Mouse (Mus musculus) liver, embryonic 12.5 days (tissue): ENCODE measurements around the gene Gsg1. TPM values are rescaled to one million over a fixed set of nuclear protein-coding genes. Genes with fewer than 3 reads are reported as not detected.

Experiments used
- ATAC-seq: fragments of 200-750 bp; cut with Nextera tagmentation; 2 replicates; pipeline ENCODE4 v1.8.0; 2017; ENCODE audit warnings: moderate number of reproducible peaks, mild to moderate bottlenecking, moderate library complexity
- H3K27ac ChIP-seq: fragments of 300-500 bp; sonication (generic); 2 replicates; pipeline ENCODE4 v1.5.1; 2016; ENCODE audit warnings: mild to moderate bottlenecking
- H3K27me3 ChIP-seq: fragments of 300-500 bp; sonication (generic); replicated peaks from 2 replicates; pipeline ENCODE4 v1.6.1; 2016; ENCODE audit warnings: mild to moderate bottlenecking, moderate library complexity
- H3K36me3 ChIP-seq: fragments of 300-500 bp; sonication (generic); 2 replicates; pipeline ENCODE4 v1.6.1; 2016; ENCODE audit warnings: mild to moderate bottlenecking, moderate library complexity
- H3K4me1 ChIP-seq: fragments of 300-500 bp; sonication (generic); 2 replicates; pipeline ENCODE4 v1.6.1; 2016
- H3K4me2 ChIP-seq: fragments of 300-500 bp; sonication (generic); 2 replicates; pipeline ENCODE4 v1.6.1; 2016; ENCODE audit warnings: mild to moderate bottlenecking, moderate library complexity
- H3K4me3 ChIP-seq: fragments of 300-500 bp; sonication (generic); 2 replicates; pipeline ENCODE4 v1.5.1; 2016; ENCODE audit warnings: mild to moderate bottlenecking, moderate library complexity
- H3K9ac ChIP-seq: fragments of 300-500 bp; sonication (generic); 2 replicates; pipeline ENCODE4 v1.6.1; 2016; ENCODE audit warnings: mild to moderate bottlenecking, moderate library complexity
- H3K9me3 ChIP-seq: fragments of 300-500 bp; sonication (generic); replicated peaks from 2 replicates; pipeline ENCODE4 v1.6.1; 2016; ENCODE audit warnings: mild to moderate bottlenecking, moderate library complexity
- WGBS: fragments of 180-500 bp; shearing (Covaris S2); methylation state at CpG from one replicate; pipeline ENCODE4 v1.1.7; 2016; ENCODE audit not compliant: insufficient replicate concordance; 5-methylcytosine and 5-hydroxymethylcytosine counted together
- polyA plus RNA-seq: library from polyadenylated mRNA; unstranded; fragments of >200 nt; fragmentation: Nextera tagmentation; extraction: Ambion mirVana; gene quantifications from 2 replicates; pipeline ENCODE4 v1.2.1, GENCODE M21; 2016

Gene Gsg1
- polyA plus RNA-seq, 1 experiment from 2014 or later, result 0.10 TPM

- peaks cover 4% of the 10 kb centered on the region; the same call in 1 of the 2 replicates for H3K27me3 ChIP-seq
- ATAC-seq, result peak; percentile 49; the same call in 1 of the 2 replicates
- no peak overlapping the region for H3K9ac ChIP-seq
- H3K4me1 ChIP-seq, result no peaks in the 10 kb centered on the region
- H3K9me3 ChIP-seq, result no peaks in the 10 kb centered on the region
- 46% methylated on average over 6 of the region's 6 CpGs for WGBS
- no peak overlapping the region for H3K4me2 ChIP-seq
- H3K4me3 ChIP-seq, result no peak overlapping the region
- no peak overlapping the region for H3K27ac ChIP-seq
- H3K36me3 ChIP-seq, result no peaks in the 10 kb centered on the region
Measured at GRCm38 (mm10) chr6:135276474-135277295, 22.5 kb upstream of the Gsg1 start.

GRCm38 (mm10) chr6:135275231-135275630 is 21.1 kb upstream of the Gsg1 start:
- Histone ChIP-seq H3K9ac (no peak overlapping the region), H3K4me3 (no peak overlapping the region), H3K27me3 (peaks cover 6% of the 10 kb centered on the region; the same call in 1 of the 2 replicates), H3K36me3 (no peaks in the 10 kb centered on the region), H3K4me1 (no peaks in the 10 kb centered on the region), H3K4me2 (no peak overlapping the region), H3K9me3 (no peaks in the 10 kb centered on the region), H3K27ac (no peak overlapping the region)
- WGBS, result 51% methylated on average over 4 of the region's 4 CpGs
- ATAC-seq, result no peak

GRCm38 (mm10) chr6:135273066-135273465 is 18.9 kb upstream of the Gsg1 start:
- no peak overlapping the region for H3K27ac ChIP-seq

GRCm38 (mm10) chr6:135271761-135272160 is 17.6 kb upstream of the Gsg1 start:
- Histone ChIP-seq H3K9me3 (no peaks in the 10 kb centered on the region), H3K36me3 (no peaks in the 10 kb centered on the region), H3K4me2 (no peak overlapping the region), H3K27me3 (peaks cover 7% of the 10 kb centered on the region; the same call in 1 of the 2 replicates), H3K4me3 (no peak overlapping the region), H3K9ac (no peak overlapping the region), H3K27ac (no peak overlapping the region), H3K4me1 (no peaks in the 10 kb centered on the region)
- ATAC-seq, result no peak
- WGBS, result 43% methylated on average over 2 of the region's 2 CpGs

More at GRCm38 (mm10) chr6:135273066-135273465, 18.9 kb upstream of the Gsg1 start:
- ATAC-seq, result no peak
- no peak overlapping the region for H3K4me3 ChIP-seq
- H3K9ac ChIP-seq, result no peak overlapping the region
- WGBS, result 63% methylated on average over 6 of the region's 6 CpGs
- peaks cover 10% of the 10 kb centered on the region; the same call in 1 of the 2 replicates for H3K27me3 ChIP-seq
- no peaks in the 10 kb centered on the region for H3K9me3 ChIP-seq
- no peak overlapping the region for H3K4me2 ChIP-seq
- no peaks in the 10 kb centered on the region for H3K36me3 ChIP-seq
- H3K4me1 ChIP-seq, result no peaks in the 10 kb centered on the region

- H3K4me3 ChIP-seq, result no peak overlapping the region
- 60% methylated on average over 6 of the region's 6 CpGs for WGBS
- peaks cover 7% of the 10 kb centered on the region; the same call in 1 of the 2 replicates for H3K27me3 ChIP-seq
- no peak for ATAC-seq
- H3K27ac ChIP-seq, result no peak overlapping the region
- H3K9me3 ChIP-seq, result no peaks in the 10 kb centered on the region
- H3K4me1 ChIP-seq, result no peaks in the 10 kb centered on the region
- no peak overlapping the region for H3K4me2 ChIP-seq
- no peaks in the 10 kb centered on the region for H3K36me3 ChIP-seq
- no peak overlapping the region for H3K9ac ChIP-seq
Measured at GRCm38 (mm10) chr6:135269626-135270025, 15.5 kb upstream of the Gsg1 start.

- no peak overlapping the region for H3K27ac ChIP-seq
- peaks cover 6% of the 10 kb centered on the region; the same call in 1 of the 2 replicates for H3K9me3 ChIP-seq
- no peak overlapping the region for H3K4me2 ChIP-seq
- H3K36me3 ChIP-seq, result no peaks in the 10 kb centered on the region
- H3K27me3 ChIP-seq, result peaks cover 7% of the 10 kb centered on the region; the same call in 1 of the 2 replicates
- no peak overlapping the region for H3K4me3 ChIP-seq
- ATAC-seq, result no peak
- no peak overlapping the region for H3K9ac ChIP-seq
- H3K4me1 ChIP-seq, result no peaks in the 10 kb centered on the region
Measured at GRCm38 (mm10) chr6:135268392-135268791, 14.2 kb upstream of the Gsg1 start.

GRCm38 (mm10) chr6:135267221-135267620 is 13.1 kb upstream of the Gsg1 start:
- no peak for ATAC-seq
- Histone ChIP-seq H3K4me1 (no peaks in the 10 kb centered on the region), H3K4me2 (no peak overlapping the region), H3K36me3 (no peaks in the 10 kb centered on the region), H3K9ac (no peak overlapping the region), H3K27ac (no peak overlapping the region), H3K9me3 (peaks cover 6% of the 10 kb centered on the region; the same call in 1 of the 2 replicates), H3K27me3 (peaks cover 7% of the 10 kb centered on the region; the same call in 1 of the 2 replicates), H3K4me3 (no peak overlapping the region)
- 43% methylated on average over 3 of the region's 3 CpGs for WGBS

GRCm38 (mm10) chr6:135266056-135266455 is 11.9 kb upstream of the Gsg1 start:
- no peak overlapping the region for H3K4me2 ChIP-seq
- H3K9ac ChIP-seq, result no peak overlapping the region
- peaks cover 6% of the 10 kb centered on the region; the same call in 1 of the 2 replicates for H3K9me3 ChIP-seq
- no peak overlapping the region for H3K27ac ChIP-seq
- H3K4me1 ChIP-seq, result no peaks in the 10 kb centered on the region
- ATAC-seq, result no peak
- 85% methylated on average over 1 of the region's 1 CpGs for WGBS
- H3K27me3 ChIP-seq, result peaks cover 7% of the 10 kb centered on the region; the same call in 1 of the 2 replicates
- no peak overlapping the region for H3K4me3 ChIP-seq
- H3K36me3 ChIP-seq, result no peaks in the 10 kb centered on the region

- Histone ChIP-seq H3K4me1 (no peaks in the 10 kb centered on the region), H3K9ac (no peak overlapping the region), H3K4me2 (no peak overlapping the region), H3K9me3 (peaks cover 6% of the 10 kb centered on the region; the same call in 1 of the 2 replicates), H3K36me3 (no peaks in the 10 kb centered on the region), H3K4me3 (no peak overlapping the region), H3K27me3 (no peaks in the 10 kb centered on the region), H3K27ac (no peak overlapping the region)
- WGBS, result 88% methylated on average over 6 of the region's 6 CpGs
- no peak for ATAC-seq
Measured at GRCm38 (mm10) chr6:135264136-135264535, 10.0 kb upstream of the Gsg1 start.

GRCm38 (mm10) chr6:135262565-135262964 is 8.4 kb upstream of the Gsg1 start:
- Histone ChIP-seq H3K9ac (no peak overlapping the region), H3K27me3 (no peaks in the 10 kb centered on the region), H3K36me3 (no peaks in the 10 kb centered on the region), H3K4me1 (no peaks in the 10 kb centered on the region), H3K4me3 (no peak overlapping the region), H3K27ac (no peak overlapping the region), H3K9me3 (peaks cover 6% of the 10 kb centered on the region; the same call in 1 of the 2 replicates), H3K4me2 (no peak overlapping the region)
- no peak for ATAC-seq
- WGBS, result 47% methylated on average over 2 of the region's 2 CpGs

GRCm38 (mm10) chr6:135261124-135261523 is 7.0 kb upstream of the Gsg1 start:
- Histone ChIP-seq H3K4me3 (no peak overlapping the region), H3K27me3 (no peaks in the 10 kb centered on the region), H3K9me3 (peaks cover 6% of the 10 kb centered on the region; the same call in 1 of the 2 replicates), H3K9ac (no peak overlapping the region), H3K4me2 (no peak overlapping the region), H3K27ac (no peak overlapping the region), H3K36me3 (no peaks in the 10 kb centered on the region), H3K4me1 (no peaks in the 10 kb centered on the region)
- no peak for ATAC-seq
- 57% methylated on average over 9 of the region's 9 CpGs for WGBS

- 82% methylated on average over 6 of the region's 6 CpGs for WGBS
- Histone ChIP-seq H3K27ac (no peak overlapping the region), H3K4me3 (no peak overlapping the region), H3K9me3 (peaks cover 6% of the 10 kb centered on the region; the same call in 1 of the 2 replicates), H3K4me1 (no peaks in the 10 kb centered on the region), H3K27me3 (no peaks in the 10 kb centered on the region), H3K9ac (no peak overlapping the region), H3K4me2 (no peak overlapping the region), H3K36me3 (no peaks in the 10 kb centered on the region)
- ATAC-seq, result no peak
Measured at GRCm38 (mm10) chr6:135260435-135260834, 6.3 kb upstream of the Gsg1 start.
